Mouse (Mus musculus) activated CD4-positive, CD25-positive, alpha-beta regulatory T cell, adult 4 months (primary cell): ENCODE data around the gene Plxnb2. TPM values are rescaled to one million over a fixed set of nuclear protein-coding genes. Genes with fewer than 3 reads are reported as not detected.

Experiments used
- ATAC-seq: one replicate; pipeline ENCODE4 v1.8.0; 2017
- polyA plus RNA-seq, 2 experiments: library from polyadenylated mRNA; unstranded; fragments of 100-300 nt; shearing (Covaris generic); gene quantifications; one replicate each; pipeline ENCODE4 v1.2.1; 2017

The Plxnb2 gene
- polyA plus RNA-seq, 2 experiments from 2014 or later = 1.0 to 2.1 TPM

GRCm38 (mm10) chr15:89148496-89149270 is 31.9 kb downstream of the Plxnb2 start:
- ATAC-seq = no peak

GRCm38 (mm10) chr15:89147895-89148294 is 32.7 kb downstream of the Plxnb2 start:
- no peak for ATAC-seq

- ATAC-seq = no peak
Observed at GRCm38 (mm10) chr15:89147456-89147855, 33.1 kb downstream of the Plxnb2 start.

- peak; percentile 66 for ATAC-seq
Observed at GRCm38 (mm10) chr15:89147024-89147423, 33.6 kb downstream of the Plxnb2 start.

- ATAC-seq = peak; percentile 22
Observed at GRCm38 (mm10) chr15:89146537-89146936, 34.1 kb downstream of the Plxnb2 start.

- no peak for ATAC-seq
Observed at GRCm38 (mm10) chr15:89145813-89146350, 34.7 kb downstream of the Plxnb2 start.

- ATAC-seq = no peak
Observed at GRCm38 (mm10) chr15:89144965-89145364, 35.6 kb downstream of the Plxnb2 start.

GRCm38 (mm10) chr15:89143134-89143533 is 37.5 kb downstream of the Plxnb2 start:
- no peak for ATAC-seq

GRCm38 (mm10) chr15:89141905-89142304 is 38.7 kb downstream of the Plxnb2 start:
- ATAC-seq = no peak

GRCm38 (mm10) chr15:89141443-89141842 is 39.1 kb downstream of the Plxnb2 start:
- ATAC-seq = no peak

GRCm38 (mm10) chr15:89140659-89141252 is 39.8 kb downstream of the Plxnb2 start, which contains the start of gene Mapk12:
Gene Mapk12, minus strand, starts transcription at chr15:89140703.
- peak; percentile 25 for ATAC-seq

GRCm38 (mm10) chr15:89140048-89140658 is 40.4 kb downstream of the Plxnb2 start:
- peak; percentile 44 for ATAC-seq

- no peak for ATAC-seq
Observed at GRCm38 (mm10) chr15:89138531-89138930, 42.1 kb downstream of the Plxnb2 start.

GRCm38 (mm10) chr15:89138046-89138405 is 42.6 kb downstream of the Plxnb2 start:
- no peak for ATAC-seq

- ATAC-seq = no peak
Observed at GRCm38 (mm10) chr15:89137378-89138045, 43.1 kb downstream of the Plxnb2 start.

GRCm38 (mm10) chr15:89136461-89137155 is 44.0 kb downstream of the Plxnb2 start:
- ATAC-seq = no peak

GRCm38 (mm10) chr15:89131316-89131715 is 49.3 kb downstream of the Plxnb2 start:
- peak; percentile 83 for ATAC-seq

GRCm38 (mm10) chr15:89130245-89130644 is 50.3 kb downstream of the Plxnb2 start:
- ATAC-seq = no peak

- ATAC-seq = peak; percentile 74
Observed at GRCm38 (mm10) chr15:89128382-89129350, 51.9 kb downstream of the Plxnb2 start, which contains the start of gene Hdac10. Gene Hdac10, minus strand, starts transcription at chr15:89128700.

- no peak for ATAC-seq
Observed at GRCm38 (mm10) chr15:89127364-89127940, 53.1 kb downstream of the Plxnb2 start.
